Mouse (Mus musculus) neural tube, embryonic 11.5 days (tissue): ENCODE measurements at regions not wholly inside any gene's neighbourhood (a gene's known extent, or its start where the extent isn't known, plus 50 kb on each side); places are given as distances from the start of the nearest gene placed in this dataset.

Source experiments
- ATAC-seq: fragments of 200-750 bp; cut with Nextera tagmentation; 2 replicates; pipeline ENCODE4 v1.8.0; 2017; ENCODE audit warnings: moderate number of reproducible peaks, mild to moderate bottlenecking, moderate TSS enrichment, moderate library complexity; ENCODE audit not compliant: insufficient read depth, low FRiP score, low TSS enrichment
- DNase-seq: peaks from one replicate; pipeline ENCODE4 v3.0.0-alpha.2; 2015; ENCODE audit warnings: low spot score
- H3K27ac ChIP-seq: fragments of 300-500 bp; sonication (generic); 2 replicates; pipeline ENCODE4 v1.5.1; 2014; ENCODE audit warnings: low read depth, mild to moderate bottlenecking, low read length
- H3K27me3 ChIP-seq: fragments of 300-500 bp; sonication (generic); 2 replicates; pipeline ENCODE4 v1.6.1; 2014; ENCODE audit warnings: mild to moderate bottlenecking, low read length, mixed read lengths; ENCODE audit not compliant: control insufficient read depth, insufficient read depth
- H3K36me3 ChIP-seq: fragments of 300-500 bp; sonication (generic); 2 replicates; pipeline ENCODE4 v1.6.1; 2014; ENCODE audit warnings: mild to moderate bottlenecking, low read length, moderate library complexity, mixed read lengths; ENCODE audit not compliant: control insufficient read depth, insufficient read depth
- H3K4me1 ChIP-seq: fragments of 300-500 bp; sonication (generic); 2 replicates; pipeline ENCODE4 v1.6.1; 2014; ENCODE audit warnings: low read length, mixed read lengths; ENCODE audit not compliant: control insufficient read depth, insufficient read depth
- H3K4me2 ChIP-seq: fragments of 300-500 bp; sonication (generic); 2 replicates; pipeline ENCODE4 v1.6.1; 2014; ENCODE audit warnings: low read depth, mild to moderate bottlenecking, moderate library complexity
- H3K4me3 ChIP-seq: fragments of 300-500 bp; sonication (generic); 2 replicates; pipeline ENCODE4 v1.5.1; 2014; ENCODE audit warnings: low read depth, low read length
- H3K9ac ChIP-seq: fragments of 300-500 bp; sonication (generic); 2 replicates; pipeline ENCODE4 v1.6.1; 2014; ENCODE audit warnings: mild to moderate bottlenecking, low read length
- H3K9me3 ChIP-seq: fragments of 300-500 bp; sonication (generic); 2 replicates; pipeline ENCODE4 v1.6.1; 2016; ENCODE audit warnings: low read length; ENCODE audit not compliant: control insufficient read depth
- WGBS: fragments of 180-500 bp; shearing (Covaris S2); extraction: QIAGEN DNeasy Blood & Tissue Kit; methylation state at CpG from one replicate; pipeline ENCODE4 v1.1.7; 2014; 5-methylcytosine and 5-hydroxymethylcytosine counted together

- Histone ChIP-seq H3K9ac (no peak overlapping the region), H3K27ac (no peak overlapping the region), H3K4me2 (no peak overlapping the region), H3K4me3 (no peak overlapping the region), H3K4me1 (no peaks in the 10 kb centered on the region), H3K27me3 (no peaks in the 10 kb centered on the region), H3K36me3 (no peaks in the 10 kb centered on the region), H3K9me3 (no peaks in the 10 kb centered on the region)
- no peak for DNase-seq
- WGBS = 85% methylated on average over 8 of the region's 8 CpGs
- ATAC-seq = no peak
Observed at GRCm38 (mm10) chr8:107642241-107642640, 54.0 kb upstream of the Psmd7 start.

GRCm38 (mm10) chr8:107647936-107648335, 59.7 kb upstream of the Psmd7 start:
- Histone ChIP-seq H3K9ac (no peak overlapping the region), H3K9me3 (no peaks in the 10 kb centered on the region), H3K4me3 (no peak overlapping the region), H3K27ac (no peak overlapping the region), H3K4me2 (no peak overlapping the region), H3K27me3 (no peaks in the 10 kb centered on the region), H3K36me3 (no peaks in the 10 kb centered on the region), H3K4me1 (no peaks in the 10 kb centered on the region; the same call in 1 of the 2 replicates)
- DNase-seq (no peak), ATAC-seq (no peak)
- 86% methylated on average over 8 of the region's 8 CpGs for WGBS

GRCm38 (mm10) chr8:107650306-107650705, 62.0 kb upstream of the Psmd7 start:
- Histone ChIP-seq H3K36me3 (no peaks in the 10 kb centered on the region), H3K27me3 (no peaks in the 10 kb centered on the region), H3K4me1 (no peaks in the 10 kb centered on the region; the same call in 1 of the 2 replicates), H3K9me3 (no peaks in the 10 kb centered on the region), H3K4me2 (no peak overlapping the region), H3K4me3 (no peak overlapping the region), H3K9ac (no peak overlapping the region), H3K27ac (no peak overlapping the region)
- 91% methylated on average over 9 of the region's 9 CpGs for WGBS
- DNase-seq (no peak), ATAC-seq (no peak)

GRCm38 (mm10) chr8:107651424-107651823, 63.2 kb upstream of the Psmd7 start:
- ATAC-seq (no peak), DNase-seq (no peak)
- Histone ChIP-seq H3K9ac (no peak overlapping the region), H3K27me3 (no peaks in the 10 kb centered on the region), H3K4me3 (no peak overlapping the region), H3K4me2 (no peak overlapping the region; the same call in 1 of the 2 replicates), H3K27ac (no peak overlapping the region), H3K9me3 (no peaks in the 10 kb centered on the region), H3K4me1 (no peaks in the 10 kb centered on the region; the same call in 1 of the 2 replicates), H3K36me3 (no peaks in the 10 kb centered on the region)
- 65% methylated on average over 11 of the region's 11 CpGs for WGBS

GRCm38 (mm10) chr8:107652226-107652625, 64.0 kb upstream of the Psmd7 start:
- ATAC-seq (no peak), DNase-seq (no peak)
- Histone ChIP-seq H3K36me3 (no peaks in the 10 kb centered on the region), H3K4me1 (no peaks in the 10 kb centered on the region; the same call in 1 of the 2 replicates), H3K27ac (no peak overlapping the region), H3K9me3 (0 out of 2 replicates have a peak, but pooled peaks cover 3% of the 10 kb centered on the region), H3K4me3 (no peak overlapping the region), H3K27me3 (no peaks in the 10 kb centered on the region), H3K9ac (no peak overlapping the region), H3K4me2 (no peak overlapping the region)
- WGBS = 73% methylated on average over 8 of the region's 8 CpGs

- Histone ChIP-seq H3K27me3 (no peaks in the 10 kb centered on the region), H3K4me2 (no peak overlapping the region), H3K27ac (no peak overlapping the region), H3K9me3 (0 out of 2 replicates have a peak, but pooled peaks cover 3% of the 10 kb centered on the region), H3K4me3 (no peak overlapping the region), H3K36me3 (no peaks in the 10 kb centered on the region), H3K9ac (no peak overlapping the region), H3K4me1 (no peaks in the 10 kb centered on the region; the same call in 1 of the 2 replicates)
- no peak for DNase-seq
- WGBS = 93% methylated on average over 10 of the region's 10 CpGs
- ATAC-seq = no peak
Observed at GRCm38 (mm10) chr8:107653711-107654110, 65.4 kb upstream of the Psmd7 start.

- DNase-seq = no peak
- WGBS = 72% methylated on average over 5 of the region's 5 CpGs
- no peak for ATAC-seq
- Histone ChIP-seq H3K27ac (no peak overlapping the region), H3K9ac (no peak overlapping the region), H3K4me2 (no peak overlapping the region), H3K9me3 (0 out of 2 replicates have a peak, but pooled peaks cover 3% of the 10 kb centered on the region), H3K4me1 (no peaks in the 10 kb centered on the region; the same call in 1 of the 2 replicates), H3K36me3 (no peaks in the 10 kb centered on the region), H3K27me3 (no peaks in the 10 kb centered on the region), H3K4me3 (no peak overlapping the region)
Observed at GRCm38 (mm10) chr8:107656622-107657021, 68.4 kb upstream of the Psmd7 start.

GRCm38 (mm10) chr8:107657741-107658140, 69.5 kb upstream of the Psmd7 start:
- no peaks in the 10 kb centered on the region for H3K4me1 ChIP-seq

GRCm38 (mm10) chr8:107658386-107658785, 70.1 kb upstream of the Psmd7 start:
- Histone ChIP-seq H3K27ac (no peak overlapping the region), H3K4me1 (no peaks in the 10 kb centered on the region), H3K9ac (no peak overlapping the region), H3K36me3 (no peaks in the 10 kb centered on the region), H3K27me3 (no peaks in the 10 kb centered on the region), H3K9me3 (0 out of 2 replicates have a peak, but pooled peaks cover 3% of the 10 kb centered on the region), H3K4me3 (no peak overlapping the region), H3K4me2 (no peak overlapping the region)
- WGBS = 95% methylated on average over 6 of the region's 6 CpGs
- DNase-seq (no peak), ATAC-seq (no peak)

More at GRCm38 (mm10) chr8:107657741-107658140, 69.5 kb upstream of the Psmd7 start:
- ATAC-seq = no peak
- H3K27ac ChIP-seq = no peak overlapping the region
- H3K27me3 ChIP-seq = no peaks in the 10 kb centered on the region
- DNase-seq = no peak
- H3K36me3 ChIP-seq = no peaks in the 10 kb centered on the region
- 0 out of 2 replicates have a peak, but pooled peaks cover 3% of the 10 kb centered on the region for H3K9me3 ChIP-seq
- no peak overlapping the region for H3K4me3 ChIP-seq
- H3K9ac ChIP-seq = no peak overlapping the region
- H3K4me2 ChIP-seq = no peak overlapping the region
- 89% methylated on average over 4 of the region's 4 CpGs for WGBS
